Mouse (Mus musculus) heart, embryonic 15.5 days (tissue): ENCODE data around the gene Cdc25b. TPM values are rescaled to one million over a fixed set of nuclear protein-coding genes. Genes with fewer than 3 reads are reported as not detected.
A peak's percentile ranks its signal among the peaks of the same experiment; 100 is the strongest.

Source experiments
- ATAC-seq: fragments of 200-750 bp; cut with Nextera tagmentation; replicated peaks from 2 replicates; pipeline ENCODE4 v1.8.0; 2017; ENCODE audit warnings: low read depth, moderate TSS enrichment; ENCODE audit not compliant: insufficient number of reproducible peaks, insufficient read depth, low FRiP score
- H3K27ac ChIP-seq: fragments of 300-500 bp; sonication (generic); 2 replicates; pipeline ENCODE4 v1.5.1; 2015; ENCODE audit warnings: mild to moderate bottlenecking, inconsistent platforms
- H3K27me3 ChIP-seq: fragments of 300-500 bp; sonication (generic); 2 replicates; pipeline ENCODE4 v1.6.1; 2015; ENCODE audit warnings: inconsistent platforms
- H3K36me3 ChIP-seq: fragments of 300-500 bp; sonication (generic); 2 replicates; pipeline ENCODE4 v1.6.1; 2015; ENCODE audit warnings: mild to moderate bottlenecking, inconsistent platforms
- H3K4me1 ChIP-seq: fragments of 300-500 bp; sonication (generic); replicated peaks from 2 replicates; pipeline ENCODE4 v1.6.1; 2015; ENCODE audit warnings: inconsistent platforms
- H3K4me2 ChIP-seq: fragments of 300-500 bp; sonication (generic); 2 replicates; pipeline ENCODE4 v1.6.1; 2015; ENCODE audit warnings: inconsistent platforms, mild to moderate bottlenecking, moderate library complexity
- H3K4me3 ChIP-seq: fragments of 300-500 bp; sonication (generic); 2 replicates; pipeline ENCODE4 v1.5.1; 2015; ENCODE audit warnings: mild to moderate bottlenecking, inconsistent platforms
- H3K9ac ChIP-seq: fragments of 300-500 bp; sonication (generic); 2 replicates; pipeline ENCODE4 v1.6.1; 2015; ENCODE audit warnings: mild to moderate bottlenecking, inconsistent platforms
- H3K9me3 ChIP-seq: fragments of 300-500 bp; sonication (generic); replicated peaks from 2 replicates; pipeline ENCODE4 v1.6.1; 2016; ENCODE audit warnings: inconsistent platforms
- WGBS: fragments of 180-500 bp; shearing (Covaris S2); methylation state at CpG from one replicate; pipeline ENCODE4 v1.1.7; 2015; ENCODE audit warnings: mixed read lengths; 5-methylcytosine and 5-hydroxymethylcytosine counted together
- polyA plus RNA-seq: library from polyadenylated mRNA; unstranded; fragments of >200 nt; fragmentation: Nextera tagmentation; extraction: Ambion mirVana; gene quantifications from 2 replicates; pipeline ENCODE4 v1.2.1, GENCODE M21; 2015

The Cdc25b gene
- polyA plus RNA-seq, 1 experiment from 2014 or later = 49.9 TPM

DNA sequence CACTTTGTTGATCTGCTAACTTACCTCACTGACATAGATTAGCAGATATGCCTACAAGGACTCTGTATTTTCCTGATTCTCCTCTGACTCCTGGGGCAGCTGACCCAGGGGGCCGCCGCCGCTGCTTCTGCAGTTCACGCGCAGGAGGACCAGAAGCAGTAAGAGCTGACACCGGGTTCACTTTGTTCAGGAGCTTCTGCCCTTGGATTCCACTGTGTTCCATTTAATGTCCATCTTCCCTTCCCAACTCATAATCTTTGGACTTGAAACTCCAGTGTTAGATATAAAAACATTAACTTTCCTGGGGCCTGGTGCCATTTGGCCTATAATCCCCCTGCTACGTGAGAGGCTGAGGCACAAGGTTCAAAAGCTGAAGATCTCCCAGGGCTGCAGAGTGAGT, 22.8 kb upstream of the Cdc25b start:
- 70% methylated on average over 7 of the region's 7 CpGs for WGBS
- H3K4me3 ChIP-seq = no peak overlapping the region
- H3K9me3 ChIP-seq = no peaks in the 10 kb centered on the region
- ATAC-seq = no peak
- H3K27ac ChIP-seq = no peak overlapping the region
- H3K4me1 ChIP-seq = peaks cover 7% of the 10 kb centered on the region
- no peaks in the 10 kb centered on the region for H3K36me3 ChIP-seq
- no peak overlapping the region for H3K4me2 ChIP-seq
- H3K9ac ChIP-seq = no peak overlapping the region
- no peaks in the 10 kb centered on the region for H3K27me3 ChIP-seq

DNA sequence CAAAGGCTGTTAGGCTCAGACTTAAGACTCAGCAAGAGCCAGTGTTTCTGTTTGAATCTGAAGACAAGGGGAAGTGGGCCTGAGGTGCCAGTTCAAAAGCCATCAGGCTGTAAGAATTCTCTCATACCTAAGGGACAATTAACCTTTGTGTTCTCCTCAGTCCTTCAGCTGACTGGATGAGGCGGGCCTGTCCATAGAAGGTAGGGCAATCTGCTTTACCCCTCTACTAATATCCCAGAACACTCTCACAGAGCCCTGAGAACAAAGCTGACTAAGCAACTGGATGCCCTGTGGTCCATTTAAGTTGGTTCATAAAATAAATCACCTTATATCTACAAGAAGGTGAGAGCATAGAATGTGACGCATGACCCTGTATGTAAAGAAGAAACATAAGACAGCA, 20.6 kb upstream of the Cdc25b start:
- Histone ChIP-seq H3K4me2 (no peak overlapping the region), H3K36me3 (no peaks in the 10 kb centered on the region), H3K9ac (no peak overlapping the region), H3K9me3 (no peaks in the 10 kb centered on the region), H3K4me3 (no peak overlapping the region), H3K27ac (no peak overlapping the region), H3K4me1 (0 out of 2 replicates have a peak, but pooled peaks cover 3% of the 10 kb centered on the region), H3K27me3 (peaks cover 14% of the 10 kb centered on the region)
- WGBS = 92% methylated on average over 2 of the region's 2 CpGs
- no peak for ATAC-seq

DNA sequence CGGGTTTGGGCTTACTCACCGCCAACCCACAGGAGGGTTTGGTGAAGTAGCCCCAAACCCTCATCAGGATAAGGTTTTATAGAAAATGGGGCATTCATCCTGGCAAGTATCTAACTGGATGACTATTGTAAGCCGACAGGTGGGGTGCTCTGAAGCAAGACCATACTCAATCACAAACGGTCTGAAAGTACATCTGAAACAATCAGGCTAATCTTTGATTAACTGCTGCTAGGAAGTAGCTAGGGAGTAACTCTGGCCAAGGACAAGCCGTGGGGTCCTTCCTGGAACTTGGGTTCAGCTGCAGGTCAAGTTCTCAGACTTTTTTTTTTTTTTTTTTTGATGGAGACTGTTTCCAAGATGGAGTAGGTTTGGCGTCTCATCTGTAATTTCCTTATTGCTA, 18.8 kb upstream of the Cdc25b start:
- H3K27ac ChIP-seq = no peak overlapping the region
- 72% methylated on average over 6 of the region's 6 CpGs for WGBS
- no peak overlapping the region for H3K4me3 ChIP-seq
- no peak overlapping the region for H3K4me2 ChIP-seq
- H3K9me3 ChIP-seq = no peaks in the 10 kb centered on the region
- H3K9ac ChIP-seq = no peak overlapping the region
- H3K36me3 ChIP-seq = no peaks in the 10 kb centered on the region
- H3K27me3 ChIP-seq = peaks cover 32% of the 10 kb centered on the region
- peaks cover 9% of the 10 kb centered on the region; the same call in 1 of the 2 replicates for H3K4me1 ChIP-seq
- no peak for ATAC-seq

DNA sequence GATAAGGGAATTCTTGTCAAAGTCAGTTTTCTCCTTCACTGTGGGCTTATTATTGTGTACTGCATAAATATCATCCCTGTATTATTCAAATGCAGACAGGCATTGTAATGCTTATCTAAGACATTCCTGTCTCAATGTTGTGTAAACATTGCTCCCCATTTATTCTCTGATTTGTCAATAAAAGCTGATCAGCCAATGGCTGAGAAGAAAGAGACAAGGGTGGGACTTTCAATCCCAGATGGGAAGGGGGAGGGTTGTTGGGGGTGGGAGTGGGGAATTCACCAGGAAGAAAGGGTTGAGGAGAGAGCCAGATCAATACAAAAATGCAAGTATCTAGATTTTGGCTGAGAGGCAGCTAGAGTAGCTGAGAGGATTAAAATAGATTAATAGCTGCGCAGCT, 17.8 kb upstream of the Cdc25b start:
- no peak overlapping the region for H3K27ac ChIP-seq
- H3K27me3 ChIP-seq = peaks cover 41% of the 10 kb centered on the region
- H3K4me1 ChIP-seq = peaks cover 9% of the 10 kb centered on the region; the same call in 1 of the 2 replicates
- WGBS = 55% methylated on average over 1 of the region's 1 CpGs
- H3K4me2 ChIP-seq = no peak overlapping the region
- no peak overlapping the region for H3K9ac ChIP-seq
- H3K36me3 ChIP-seq = no peaks in the 10 kb centered on the region
- no peaks in the 10 kb centered on the region for H3K9me3 ChIP-seq
- ATAC-seq = no peak
- H3K4me3 ChIP-seq = no peak overlapping the region

DNA sequence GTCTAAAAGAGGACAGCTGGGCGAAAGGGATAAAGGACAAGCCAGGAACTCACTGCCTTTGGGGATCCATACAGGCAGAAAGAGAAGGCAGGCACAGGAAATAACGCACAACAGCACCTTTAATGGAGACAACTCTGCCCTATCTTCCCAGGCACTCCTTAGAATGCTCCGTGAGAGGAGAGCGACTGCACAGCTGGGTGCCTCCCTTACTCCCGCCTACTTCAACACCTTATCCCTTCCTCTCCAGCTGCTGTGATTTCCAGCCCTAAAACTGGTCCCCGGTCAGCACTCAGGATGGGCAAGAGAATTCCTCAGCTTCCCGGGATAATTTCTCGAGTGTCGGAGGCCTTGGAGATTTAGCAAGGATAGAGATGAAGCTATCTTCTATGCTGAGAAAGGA, 15.8 kb upstream of the Cdc25b start:
- Histone ChIP-seq H3K4me1 (peaks cover 18% of the 10 kb centered on the region), H3K9ac (no peak overlapping the region), H3K36me3 (no peaks in the 10 kb centered on the region), H3K27me3 (peaks cover 42% of the 10 kb centered on the region), H3K4me3 (peak overlapping the region; percentile 32), H3K9me3 (no peaks in the 10 kb centered on the region), H3K4me2 (peak overlapping the region; percentile 59), H3K27ac (no peak overlapping the region)
- ATAC-seq = no peak
- 20% methylated on average over 9 of the region's 9 CpGs for WGBS

DNA sequence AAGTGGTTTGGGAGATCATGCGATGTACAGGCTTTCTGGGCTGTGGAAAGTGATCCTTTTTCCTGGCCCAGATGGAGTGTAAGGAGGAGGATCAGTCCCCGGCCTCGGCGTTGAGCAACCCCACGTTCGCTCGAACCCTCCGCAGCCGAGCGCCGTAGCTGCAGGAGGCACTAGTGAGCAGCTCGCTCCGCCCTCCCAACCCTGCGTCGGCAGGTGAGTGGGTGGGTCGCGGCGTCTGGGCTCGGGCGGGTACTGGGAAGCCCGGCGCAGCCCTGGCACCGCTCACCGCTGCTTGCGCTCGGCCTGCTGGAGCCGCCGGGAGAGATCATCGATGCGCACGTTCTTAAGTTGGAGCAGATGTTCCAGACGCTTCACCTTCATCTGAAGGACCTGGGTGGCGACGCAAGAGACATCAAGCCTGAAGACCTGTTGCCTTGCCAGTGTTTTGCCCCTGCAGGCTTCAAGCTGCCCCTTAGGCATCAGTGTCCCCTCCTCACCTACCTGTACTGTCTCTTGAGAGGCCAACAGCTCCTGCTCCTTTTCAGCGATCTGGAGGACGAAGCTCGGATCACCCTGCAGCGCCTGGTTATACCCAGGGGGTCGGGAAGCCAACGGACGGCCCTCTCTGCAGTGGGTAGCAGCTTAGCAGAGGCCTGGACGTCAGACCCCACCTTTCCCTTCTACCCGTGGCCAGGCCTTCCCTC, 15.2 kb upstream of the Cdc25b start:
- Histone ChIP-seq H3K4me3 (peak overlapping the region; percentile 32), H3K27ac (no peak overlapping the region), H3K9me3 (no peaks in the 10 kb centered on the region), H3K27me3 (peaks cover 42% of the 10 kb centered on the region), H3K4me1 (peaks cover 22% of the 10 kb centered on the region), H3K4me2 (peak overlapping the region; percentile 59), H3K36me3 (no peaks in the 10 kb centered on the region), H3K9ac (peak overlapping the region; percentile 19; the same call in 1 of the 2 replicates)
- 0 out of 2 replicates have a peak, but pooled peaks have one; percentile 23 for ATAC-seq
- WGBS = 10% methylated on average over 43 of the region's 43 CpGs

DNA sequence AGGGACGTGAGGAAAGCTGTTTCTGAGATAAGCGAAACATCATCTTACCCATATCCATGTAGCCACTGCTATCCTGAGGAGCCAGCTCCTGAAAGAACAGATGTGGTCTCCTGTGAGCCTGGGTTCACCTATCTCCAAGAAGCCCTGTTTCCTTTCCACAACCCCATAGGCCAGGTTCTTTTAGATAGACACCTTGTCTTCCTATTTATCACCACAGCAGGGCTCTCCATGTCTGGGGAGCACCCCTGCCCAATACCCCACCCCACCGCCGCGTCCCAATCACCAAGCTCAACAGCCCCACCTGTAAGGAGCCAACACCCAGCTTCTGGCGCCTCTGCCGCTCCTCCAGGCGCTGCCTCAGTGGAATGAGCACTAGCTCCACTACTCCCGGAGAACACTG, 14.4 kb upstream of the Cdc25b start:
- peaks cover 30% of the 10 kb centered on the region for H3K4me1 ChIP-seq
- peaks cover 42% of the 10 kb centered on the region for H3K27me3 ChIP-seq
- no peak for ATAC-seq
- H3K9me3 ChIP-seq = no peaks in the 10 kb centered on the region
- 44% methylated on average over 9 of the region's 9 CpGs for WGBS
- H3K4me3 ChIP-seq = no peak overlapping the region
- no peak overlapping the region for H3K4me2 ChIP-seq
- H3K27ac ChIP-seq = no peak overlapping the region
- H3K9ac ChIP-seq = no peak overlapping the region
- no peaks in the 10 kb centered on the region for H3K36me3 ChIP-seq

DNA sequence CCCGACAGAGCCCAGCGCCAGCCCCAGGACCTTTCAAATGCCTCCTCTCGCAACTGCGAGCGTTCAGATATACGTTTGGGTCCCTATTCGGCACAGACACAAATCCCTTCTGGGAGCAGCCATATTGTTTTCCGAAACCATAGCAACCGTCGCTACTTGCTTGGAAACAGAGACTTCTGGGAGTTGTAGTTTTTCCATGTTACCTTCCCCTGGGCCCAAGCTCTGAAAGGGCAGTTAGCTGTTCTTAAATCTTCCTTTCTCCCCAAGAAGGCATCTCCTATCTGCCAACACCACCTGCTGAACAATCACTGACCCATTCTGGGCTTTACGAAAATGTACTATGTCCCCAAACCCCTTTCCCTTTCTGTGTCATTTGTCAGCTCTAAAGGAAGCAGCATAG, 12.0 kb upstream of the Cdc25b start:
- H3K4me1 ChIP-seq = peaks cover 52% of the 10 kb centered on the region

DNA sequence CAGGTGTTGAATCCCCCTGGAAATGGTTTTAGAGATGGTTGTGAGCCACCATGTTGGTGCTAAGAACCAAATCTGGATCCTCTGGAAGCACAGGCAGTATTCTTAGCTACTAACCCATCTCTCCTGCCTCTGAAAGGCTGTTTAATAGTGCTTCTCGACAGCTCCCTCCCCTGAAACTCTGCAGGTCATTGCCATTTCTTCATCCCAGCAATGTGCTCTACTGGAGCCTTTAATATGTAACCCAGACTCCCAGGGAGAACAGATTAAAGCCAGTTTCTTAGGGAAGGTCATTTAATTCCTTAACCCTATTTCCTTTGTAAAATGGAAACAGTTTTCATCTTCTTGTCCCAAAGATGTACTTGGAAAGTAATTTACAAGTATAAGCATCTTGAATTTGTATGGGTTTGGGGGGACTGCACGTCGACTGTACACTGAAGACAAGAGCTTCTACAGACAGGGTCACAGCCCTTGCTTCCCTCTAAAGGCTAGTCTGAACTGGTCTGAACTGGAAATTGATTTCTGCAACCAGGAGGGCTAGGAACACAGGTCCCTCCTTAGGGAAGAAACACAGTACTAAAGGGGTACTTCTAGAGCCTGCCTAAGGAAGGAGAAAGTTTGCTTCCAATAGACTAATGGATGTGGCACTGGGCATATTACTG, 11.3 kb upstream of the Cdc25b start:
- H3K36me3 ChIP-seq = no peaks in the 10 kb centered on the region
- peaks cover 35% of the 10 kb centered on the region for H3K27me3 ChIP-seq
- H3K27ac ChIP-seq = no peak overlapping the region
- WGBS = 79% methylated on average over 3 of the region's 3 CpGs
- no peak overlapping the region for H3K4me2 ChIP-seq
- H3K4me3 ChIP-seq = no peak overlapping the region
- ATAC-seq = no peak
- no peaks in the 10 kb centered on the region for H3K9me3 ChIP-seq
- peaks cover 56% of the 10 kb centered on the region for H3K4me1 ChIP-seq
- H3K9ac ChIP-seq = no peak overlapping the region

More for the DNA sequence above, 12.0 kb upstream of the Cdc25b start:
- H3K4me2 ChIP-seq = peak overlapping the region; percentile 76
- no peaks in the 10 kb centered on the region for H3K9me3 ChIP-seq
- WGBS = 5% methylated on average over 11 of the region's 11 CpGs
- H3K27ac ChIP-seq = no peak overlapping the region
- peaks cover 38% of the 10 kb centered on the region for H3K27me3 ChIP-seq
- peak overlapping the region; percentile 42 for H3K4me3 ChIP-seq
- no peak overlapping the region for H3K9ac ChIP-seq
- ATAC-seq = peak; percentile 47; the same call in 1 of the 2 replicates
- H3K36me3 ChIP-seq = no peaks in the 10 kb centered on the region

DNA sequence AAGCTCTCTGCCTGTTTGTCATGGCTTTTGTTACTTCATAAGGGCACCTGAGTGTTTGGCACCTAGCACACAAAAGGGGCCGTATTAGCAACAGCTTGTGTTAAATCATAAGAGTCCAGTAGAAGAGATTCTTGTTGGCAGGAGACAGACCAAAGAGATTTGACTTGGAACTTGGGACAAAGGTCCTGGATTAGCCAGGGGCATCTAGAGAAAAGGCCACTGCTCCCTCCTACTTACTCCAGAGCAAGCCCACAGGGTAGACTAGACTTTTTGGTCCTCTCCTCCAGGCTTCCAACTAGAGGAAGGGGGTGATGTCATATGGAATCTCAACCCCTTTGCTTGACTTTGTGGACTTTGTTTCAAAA, 10.8 kb upstream of the Cdc25b start:
- no peak overlapping the region for H3K9ac ChIP-seq
- H3K27ac ChIP-seq = no peak overlapping the region
- no peak for ATAC-seq
- H3K4me1 ChIP-seq = peaks cover 55% of the 10 kb centered on the region
- H3K4me3 ChIP-seq = no peak overlapping the region
- 0 out of 2 replicates have a peak overlapping the region, but pooled peaks have one; percentile 93 for H3K4me2 ChIP-seq
- H3K9me3 ChIP-seq = no peaks in the 10 kb centered on the region
- H3K27me3 ChIP-seq = peaks cover 30% of the 10 kb centered on the region
- no peaks in the 10 kb centered on the region for H3K36me3 ChIP-seq
- 98% methylated on average over 1 of the region's 1 CpGs for WGBS

DNA sequence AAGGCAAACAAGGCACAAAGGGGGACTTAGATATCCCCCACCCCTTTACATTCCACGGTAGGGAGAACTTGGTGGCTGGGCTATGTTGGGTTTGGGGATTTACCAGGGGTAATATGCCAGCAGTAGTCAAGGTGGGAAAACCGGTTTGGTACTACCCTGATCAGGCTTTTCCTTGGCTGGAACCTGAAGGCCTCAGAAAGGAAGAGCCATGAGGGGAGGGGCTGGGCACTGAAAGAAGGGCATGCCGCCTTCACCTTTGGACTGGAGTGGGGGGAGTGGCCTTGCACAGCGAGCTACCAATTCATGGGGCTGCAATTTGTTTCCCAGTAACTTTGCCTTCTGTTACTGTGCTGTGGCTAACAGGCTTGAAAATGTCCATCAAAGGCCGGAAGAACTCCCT, 10.3 kb upstream of the Cdc25b start:
- Histone ChIP-seq H3K4me2 (peak overlapping the region; percentile 93; the same call in 1 of the 2 replicates), H3K27me3 (peaks cover 25% of the 10 kb centered on the region), H3K4me1 (peaks cover 51% of the 10 kb centered on the region), H3K9me3 (no peaks in the 10 kb centered on the region), H3K4me3 (no peak overlapping the region), H3K27ac (no peak overlapping the region), H3K9ac (no peak overlapping the region), H3K36me3 (no peaks in the 10 kb centered on the region)
- WGBS = 60% methylated on average over 5 of the region's 5 CpGs
- ATAC-seq = no peak
